Mouse (Mus musculus): ENCODE measurements at regions not wholly inside any gene's neighbourhood (a gene's known extent, or its start where the extent isn't known, plus 50 kb on each side); places are given as distances from the start of the nearest gene placed in this dataset.
A peak's percentile ranks its signal among the peaks of the same experiment; 100 is the strongest.

DNA sequence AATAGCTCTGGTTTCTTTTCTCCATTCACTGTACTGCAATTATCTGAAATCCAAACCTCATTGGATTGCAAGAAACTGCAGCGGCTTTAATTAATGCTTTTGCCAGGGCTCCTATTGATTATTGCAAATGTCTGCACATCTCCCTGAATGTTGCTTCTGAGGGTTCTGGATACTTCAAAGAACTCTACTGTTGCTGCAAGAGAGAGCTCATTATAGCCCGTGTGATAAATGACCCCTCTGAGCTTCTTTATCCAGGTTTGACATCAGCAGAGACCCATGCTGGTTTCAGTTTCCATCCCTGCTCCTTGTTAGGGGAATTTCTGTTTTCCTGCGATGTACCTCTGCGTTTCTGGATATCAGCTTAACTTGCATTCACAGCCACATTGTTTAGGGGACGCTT is 78.4 kb upstream of the Nav3 start:
- peak; percentile 12 for DNase-seq (ENCODE audit: low read depth, low spot score)

DNA sequence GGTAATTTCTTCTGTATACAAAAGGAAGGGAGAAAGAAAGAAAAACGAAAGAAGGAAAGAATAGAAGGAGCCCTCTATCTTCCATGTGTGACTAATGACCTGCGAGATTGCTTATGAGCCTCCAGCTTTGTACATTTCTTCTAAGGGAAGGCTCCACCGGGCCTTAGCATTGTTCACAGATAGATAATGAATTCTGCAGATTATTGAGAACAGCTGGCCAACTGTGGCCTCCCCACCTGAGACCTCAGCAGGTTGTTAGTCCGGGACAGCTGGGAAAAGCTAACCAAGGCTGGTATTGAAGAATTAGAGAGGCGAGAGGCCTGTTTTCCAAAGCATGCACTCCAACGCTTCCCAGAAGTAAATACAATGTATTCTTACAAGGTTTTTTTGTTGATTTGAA is 86.7 kb upstream of the Nav3 start:
- no peak for DNase-seq (ENCODE audit: low read depth, low spot score)

DNA sequence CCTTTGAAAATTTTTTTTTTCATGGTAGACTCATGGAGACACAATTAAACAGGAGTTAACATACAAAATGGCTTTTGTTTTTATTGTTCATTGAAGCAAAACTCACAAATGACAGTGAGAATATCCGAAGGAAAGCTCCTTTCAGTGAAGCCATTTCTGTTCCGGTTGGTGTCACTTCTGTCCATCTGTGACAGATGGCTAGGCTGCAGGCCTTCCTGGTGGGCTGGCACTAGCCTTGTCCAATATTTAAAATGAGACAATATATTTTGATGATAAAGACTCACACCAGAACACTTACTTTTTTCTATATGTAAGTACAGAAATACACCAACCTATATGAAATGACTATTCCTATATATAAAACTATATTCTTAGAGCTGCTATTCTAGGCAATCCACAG is 92.4 kb upstream of the Nav3 start:
- peak; percentile 52 for DNase-seq (ENCODE audit: low read depth, low spot score)

DNA sequence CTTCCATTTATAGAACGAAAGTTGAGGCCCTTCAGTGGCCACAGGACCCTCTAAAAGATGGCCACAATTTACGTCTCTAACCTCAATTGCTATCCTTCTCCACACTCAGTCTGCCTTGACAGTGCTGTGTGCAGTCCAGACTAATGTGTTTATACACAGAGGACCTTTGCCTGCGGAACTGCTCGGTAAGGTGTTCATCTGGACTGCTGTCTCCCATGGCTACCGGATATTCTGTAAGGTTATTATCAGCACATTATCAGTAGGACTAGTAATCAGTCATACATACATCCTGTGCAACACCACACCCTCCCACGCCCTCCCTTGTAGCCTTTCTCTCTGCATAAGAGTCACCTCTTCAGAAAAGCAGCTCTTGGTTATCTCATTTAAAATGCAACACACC is 98.0 kb upstream of the Nav3 start:
- DNase-seq (ENCODE audit: low read depth, low spot score), result no peak

DNA sequence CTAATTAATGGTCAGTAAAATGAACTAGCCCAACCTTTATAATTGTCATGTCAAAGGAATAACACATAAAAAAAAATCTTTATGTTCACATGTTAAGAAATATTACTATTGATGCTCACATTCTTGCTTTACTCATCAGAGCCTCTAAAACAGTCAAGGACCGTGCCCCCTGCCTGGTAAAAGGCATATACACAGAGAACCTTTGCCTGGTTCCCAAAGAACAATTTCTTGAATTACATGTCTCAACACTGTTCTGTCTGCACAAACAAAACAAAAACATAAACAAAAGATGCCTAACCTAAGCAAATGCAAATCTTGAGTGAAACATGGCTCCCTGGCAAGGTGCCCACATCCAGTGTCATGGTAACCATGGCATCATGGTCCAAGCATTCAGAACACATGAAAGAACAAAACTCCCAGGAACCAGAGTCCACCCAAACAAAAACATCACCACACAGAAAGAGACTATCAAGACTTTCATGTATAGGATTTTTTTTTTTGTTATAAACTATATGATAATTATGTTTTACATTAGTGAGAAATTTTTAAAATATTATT is 100.4 kb upstream of the Nav3 start:
- no peak for DNase-seq (ENCODE audit: low read depth, low spot score)

DNA sequence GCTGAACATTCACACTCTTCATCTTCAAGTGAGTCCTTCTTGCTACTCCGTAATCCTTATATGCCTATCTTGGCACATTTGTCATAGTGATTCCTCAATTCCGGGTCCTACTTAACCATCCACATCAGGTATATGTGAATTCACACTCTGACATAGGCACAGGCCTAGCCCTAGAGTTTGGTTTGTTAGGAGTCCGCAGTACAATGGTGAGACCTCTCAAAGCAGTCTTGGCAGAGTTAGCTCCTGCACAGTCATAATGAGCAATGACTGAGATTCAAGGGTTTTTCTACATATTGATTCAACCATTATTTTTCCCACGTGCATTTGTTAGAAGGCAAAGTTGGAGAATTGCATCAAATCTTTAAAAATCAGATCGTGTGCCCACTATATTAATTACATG is 107.1 kb upstream of the Nav3 start:
- DNase-seq (ENCODE audit: low read depth, low spot score), result peak; percentile 26

DNA sequence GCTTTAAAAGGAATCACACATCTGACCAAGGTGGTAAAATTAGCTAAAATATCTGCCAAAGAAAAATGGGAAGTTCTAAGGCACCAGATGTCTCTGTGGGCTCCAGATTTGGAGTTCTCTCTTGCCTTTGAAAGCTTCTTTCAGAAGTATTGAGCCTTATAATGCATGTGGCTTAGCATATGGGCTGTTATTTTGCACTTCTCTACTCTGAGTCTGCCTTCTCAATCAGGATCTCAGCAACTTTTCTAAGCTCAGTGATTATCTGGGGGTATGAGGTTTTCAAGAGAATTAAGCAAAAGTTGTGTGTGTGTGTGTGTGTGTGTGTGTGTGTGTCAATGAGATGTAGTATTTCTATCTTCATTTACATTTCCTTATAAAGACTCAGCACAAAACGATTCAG is 107.6 kb upstream of the Nav3 start:
- DNase-seq (ENCODE audit: low read depth, low spot score), result peak; percentile 89

DNA sequence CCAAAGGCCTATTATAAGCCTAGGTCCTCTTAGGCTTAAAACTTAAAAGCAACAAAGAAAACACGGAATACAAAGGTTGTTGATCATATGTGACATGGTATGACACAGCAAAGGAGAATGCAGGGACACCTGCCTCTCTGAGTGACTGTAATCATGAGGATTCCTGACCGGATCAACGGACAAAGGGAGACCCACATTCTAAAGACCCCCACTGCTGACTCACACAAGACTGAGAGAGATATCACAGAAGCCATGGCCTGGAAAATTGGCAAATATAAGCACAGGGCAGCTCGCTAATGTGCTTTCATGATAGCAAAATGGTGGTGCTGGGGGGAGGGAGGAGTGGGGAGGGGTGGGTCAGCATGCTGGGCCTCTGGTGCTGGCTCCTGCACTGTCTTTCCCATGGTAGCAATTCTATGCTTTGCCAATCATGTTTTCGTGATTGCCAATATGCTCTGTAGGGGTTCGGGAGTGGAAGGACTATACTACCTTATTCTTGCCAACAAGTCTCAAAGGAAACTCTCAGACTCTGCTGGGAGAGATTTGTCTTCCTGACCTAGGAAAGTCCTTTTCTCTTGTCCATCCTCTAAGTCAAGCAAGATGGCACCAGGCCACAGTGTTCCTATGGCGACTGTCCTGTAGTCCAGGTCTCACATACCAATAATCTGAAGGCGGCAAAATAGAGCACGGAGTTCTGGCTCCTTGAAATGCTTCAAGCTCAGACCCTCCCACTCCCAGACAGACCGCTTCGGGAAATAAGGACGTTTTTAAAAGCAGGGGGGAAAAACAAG is 110.5 kb upstream of the Nav3 start:
- no peak for DNase-seq (ENCODE audit: low read depth, low spot score)

DNA sequence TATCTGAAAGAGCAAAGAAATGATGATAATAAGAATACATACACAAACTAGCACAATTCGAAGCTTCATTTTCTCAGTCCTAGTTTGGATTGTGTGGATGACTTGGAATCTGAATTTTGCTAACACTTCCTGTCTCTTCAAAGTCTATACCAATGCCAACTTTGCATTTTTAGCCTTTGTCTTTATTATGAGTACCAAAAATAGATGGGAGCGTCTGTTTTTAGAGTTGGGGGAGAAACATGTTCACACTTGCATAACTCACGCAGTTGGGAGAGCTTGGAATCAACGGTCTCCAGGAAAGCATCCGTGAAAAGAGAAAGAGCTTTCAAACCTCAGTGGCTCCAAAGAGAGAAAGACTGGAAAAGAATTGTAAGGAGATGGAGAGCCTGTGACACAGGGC is 114.5 kb upstream of the Nav3 start:
- DNase-seq (ENCODE audit: low read depth, low spot score), result peak; percentile 80

DNA sequence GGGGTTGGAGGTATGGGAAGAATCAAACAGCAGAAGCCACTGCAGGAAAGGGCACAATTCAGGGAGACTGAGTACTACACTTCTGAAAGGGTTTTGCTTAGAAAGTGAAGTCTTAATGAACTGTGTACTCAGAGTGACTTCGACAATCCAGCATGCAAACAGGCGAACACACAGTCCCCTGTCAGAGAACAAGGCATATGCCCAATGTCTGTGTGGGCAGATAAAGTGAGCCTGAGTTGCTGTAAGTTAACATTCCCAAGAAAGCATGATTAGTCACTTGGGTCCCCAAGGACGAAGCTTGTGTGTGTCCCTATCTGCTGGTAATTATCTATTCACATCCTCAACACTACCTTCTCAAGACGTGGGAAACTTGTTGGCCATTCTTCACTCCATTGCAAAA is 115.2 kb upstream of the Nav3 start:
- peak; percentile 76 for DNase-seq (ENCODE audit: low read depth, low spot score)

DNA sequence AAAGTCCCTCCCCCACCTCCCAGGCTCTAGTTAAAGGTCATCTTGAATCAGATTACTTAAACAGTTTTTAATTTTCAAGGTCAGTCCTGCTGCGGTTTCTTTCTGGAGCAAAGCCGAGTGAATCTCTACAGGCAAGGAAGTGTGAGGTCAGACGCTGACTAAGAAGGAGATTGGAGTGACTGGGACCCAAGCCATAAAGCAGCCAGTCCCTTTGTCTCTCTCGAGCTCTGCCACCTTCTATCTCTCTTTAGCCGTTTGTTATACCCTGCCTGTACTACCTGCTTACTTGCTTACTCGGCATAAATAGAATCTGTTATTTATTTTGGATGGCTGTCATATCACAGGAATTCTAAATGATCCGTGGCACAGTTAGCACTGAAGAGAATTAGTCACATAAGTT is 117.5 kb upstream of the Nav3 start:
- DNase-seq (ENCODE audit: low read depth, low spot score), result no peak

DNA sequence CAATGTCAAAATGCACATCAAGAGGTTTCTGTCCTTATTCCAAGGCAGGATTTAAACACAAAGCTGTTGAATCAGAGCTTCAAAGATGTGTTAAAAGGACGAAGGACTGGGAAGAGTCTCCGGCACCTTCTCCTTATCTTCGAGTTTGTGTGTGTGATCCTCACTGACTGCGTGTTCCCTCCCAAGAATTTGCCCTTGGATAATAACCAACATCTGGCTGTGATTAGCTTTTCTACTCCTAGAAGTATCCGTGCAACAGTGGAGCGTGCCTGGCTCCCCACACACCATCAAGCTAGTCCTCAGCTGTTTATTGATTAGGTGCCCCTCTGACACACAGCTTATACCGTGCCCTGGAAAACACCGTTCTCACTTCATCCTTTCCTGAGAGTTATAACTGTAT is 130.0 kb upstream of the Nav3 start:
- DNase-seq (ENCODE audit: low read depth, low spot score), result no peak

DNA sequence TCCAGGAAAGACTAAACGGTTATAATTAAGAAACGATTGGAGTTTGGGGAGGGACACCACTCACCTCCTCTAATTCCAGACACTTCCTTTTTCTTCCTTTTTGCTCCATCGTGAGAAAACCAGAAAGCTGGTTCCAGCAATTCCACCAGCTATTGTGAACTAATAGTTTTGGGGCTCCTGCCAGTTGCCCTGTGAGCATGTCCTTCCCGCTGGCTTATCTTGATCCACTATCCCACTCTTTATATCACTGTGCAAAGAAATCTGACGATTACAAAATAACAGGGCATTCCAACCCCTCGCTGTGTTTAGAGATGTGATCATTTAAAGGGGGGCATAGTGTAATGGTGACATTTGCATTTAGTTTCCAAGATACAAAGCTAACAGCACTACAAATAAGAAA is 130.5 kb upstream of the Nav3 start:
- no peak for DNase-seq (ENCODE audit: low read depth, low spot score)

DNA sequence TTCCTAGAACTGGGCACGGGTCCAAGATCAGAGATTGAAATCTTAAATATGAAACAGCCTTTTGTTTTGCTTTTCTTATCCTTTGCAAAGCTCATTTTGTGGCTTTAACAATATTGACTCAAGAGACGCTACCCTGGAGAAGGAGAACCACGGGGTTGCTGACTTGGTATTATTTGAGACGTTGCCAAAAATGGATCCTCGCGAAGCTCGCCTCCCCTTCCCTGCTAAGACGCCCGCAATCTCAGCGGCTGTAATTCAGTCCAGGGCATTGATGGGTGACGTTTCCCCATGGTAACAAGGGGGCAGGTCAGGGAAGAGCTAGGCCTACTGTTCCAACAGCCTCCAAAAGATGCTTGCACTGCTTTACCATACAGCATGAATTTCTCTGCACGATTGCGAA is 131.5 kb upstream of the Nav3 start:
- peak; percentile 32 for DNase-seq (ENCODE audit: low read depth, low spot score)

DNA sequence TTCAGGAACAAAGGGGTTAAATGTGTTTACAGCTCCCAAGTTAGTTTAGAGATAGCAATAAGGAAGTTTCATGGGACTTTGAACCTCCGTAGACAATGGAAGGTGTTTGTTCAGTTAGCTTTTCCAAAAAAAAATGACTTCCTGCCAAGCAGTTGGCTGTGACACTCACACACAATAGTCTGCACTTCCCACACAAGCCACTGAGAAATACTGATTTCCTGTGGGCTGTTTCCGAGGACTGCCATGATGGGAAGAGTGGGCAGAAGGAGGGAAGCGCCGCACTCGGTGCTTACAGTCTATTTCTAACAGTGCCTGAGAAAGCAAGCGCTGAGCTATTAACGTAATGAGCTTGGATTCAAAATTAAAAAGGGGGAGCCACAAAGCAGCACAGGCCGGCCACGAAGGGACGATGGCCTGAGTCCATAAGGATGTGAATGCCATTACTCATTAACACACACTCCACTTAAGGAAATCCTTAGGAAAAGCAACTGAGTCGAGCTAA is 144.4 kb upstream of the Nav3 start:
- DNase-seq (ENCODE audit: low read depth, low spot score), result peak; percentile 85

DNA sequence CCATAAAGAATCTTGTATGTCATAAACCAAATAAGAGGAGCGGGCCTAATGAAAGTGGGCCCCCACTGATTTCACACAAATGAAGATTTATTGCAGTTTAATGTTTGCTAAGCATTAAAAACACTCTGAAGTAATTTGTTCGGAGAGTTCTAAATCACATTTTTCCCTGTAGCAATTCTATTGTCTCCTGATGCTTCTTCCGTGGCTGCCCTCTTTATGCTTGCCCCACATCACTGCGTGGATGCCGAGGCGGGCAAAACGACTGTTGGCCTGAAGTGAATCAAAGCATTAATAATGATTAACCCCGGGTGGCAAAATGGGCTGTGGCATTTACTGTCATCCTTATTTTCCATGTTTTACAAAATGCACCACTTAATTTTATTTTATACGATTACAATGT is 134.9 kb upstream of the E2f7 start:
- no peak for DNase-seq (ENCODE audit: low read depth, low spot score)

DNA sequence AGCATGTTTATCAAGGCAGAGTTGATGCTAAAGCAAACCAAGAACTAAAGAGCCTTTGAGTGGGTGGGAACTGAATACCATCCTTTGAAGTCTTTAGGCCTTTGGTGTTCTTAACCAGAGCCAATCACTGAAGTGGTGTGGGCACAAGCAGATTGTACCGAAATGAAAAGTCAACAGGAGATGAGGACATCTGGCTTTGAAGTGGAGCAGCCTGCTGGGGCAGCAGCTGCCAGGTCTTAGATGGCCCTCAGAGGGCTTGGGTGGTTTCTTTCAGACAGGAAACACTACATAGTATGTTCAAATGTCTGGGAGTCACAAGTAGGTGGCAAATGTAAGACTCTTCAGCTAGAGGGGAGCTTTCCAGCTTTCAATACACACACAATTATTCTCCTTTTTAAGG is 128.2 kb upstream of the E2f7 start:
- no peak for DNase-seq (ENCODE audit: low read depth, low spot score)

DNA sequence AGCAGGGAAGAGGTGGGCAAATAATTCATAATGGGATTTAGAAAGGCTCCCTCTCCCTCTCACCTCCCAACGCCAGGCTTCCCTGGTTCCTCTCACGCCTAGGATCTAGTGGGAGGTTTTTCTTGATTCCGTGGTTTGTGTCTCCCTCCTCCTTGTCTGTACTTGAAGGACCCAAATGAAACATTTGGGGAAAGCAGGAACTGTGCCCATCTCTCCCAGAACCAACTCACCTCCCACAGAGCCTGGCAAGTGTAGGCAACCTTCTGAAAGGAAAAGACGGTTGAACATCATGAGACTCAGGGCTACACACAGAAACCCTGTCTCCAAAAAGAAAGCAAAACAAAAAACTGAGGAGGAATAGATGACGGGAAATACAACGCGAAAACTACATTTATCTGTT is 126.0 kb upstream of the E2f7 start:
- DNase-seq (ENCODE audit: low read depth, low spot score), result peak; percentile 88

DNA sequence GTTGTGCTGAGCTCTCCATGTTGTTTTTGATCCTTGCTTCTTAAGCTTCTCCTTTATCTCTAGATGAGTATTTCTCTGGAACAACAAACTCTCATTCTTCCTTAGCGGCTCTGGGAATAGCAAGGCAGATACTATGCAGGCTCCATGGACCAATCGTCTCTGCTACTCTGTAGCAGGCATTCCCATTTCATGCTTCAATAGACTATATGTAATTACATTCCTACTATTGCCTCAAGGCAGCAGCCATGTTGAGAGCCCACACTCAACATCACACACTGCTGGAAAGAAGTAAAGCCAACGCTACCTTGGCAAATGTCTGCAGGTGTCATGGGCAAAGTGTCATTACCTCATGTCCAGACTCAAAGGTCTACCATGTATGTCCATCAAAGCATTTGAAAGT is 119.6 kb upstream of the E2f7 start:
- DNase-seq (ENCODE audit: low read depth, low spot score), result no peak

DNA sequence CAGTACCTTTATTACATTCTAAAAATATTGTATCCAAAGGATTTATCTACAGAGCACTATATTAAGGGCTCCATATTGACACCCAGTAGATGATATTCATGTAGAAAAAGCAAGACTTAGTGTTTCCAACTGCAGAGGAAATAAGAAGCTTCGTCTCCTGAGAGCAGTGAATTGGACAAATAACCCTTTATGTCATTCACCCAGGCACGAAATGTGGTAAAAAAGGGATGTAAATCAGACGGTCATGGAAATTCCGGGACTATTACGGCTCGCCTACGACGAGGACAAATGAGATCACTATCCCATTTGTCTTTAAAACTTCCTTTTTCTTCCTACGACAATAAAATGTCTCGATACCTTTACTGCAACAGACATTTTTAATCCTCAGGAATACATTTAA is 104.8 kb upstream of the E2f7 start:
- DNase-seq (ENCODE audit: low read depth, low spot score), result no peak

DNA sequence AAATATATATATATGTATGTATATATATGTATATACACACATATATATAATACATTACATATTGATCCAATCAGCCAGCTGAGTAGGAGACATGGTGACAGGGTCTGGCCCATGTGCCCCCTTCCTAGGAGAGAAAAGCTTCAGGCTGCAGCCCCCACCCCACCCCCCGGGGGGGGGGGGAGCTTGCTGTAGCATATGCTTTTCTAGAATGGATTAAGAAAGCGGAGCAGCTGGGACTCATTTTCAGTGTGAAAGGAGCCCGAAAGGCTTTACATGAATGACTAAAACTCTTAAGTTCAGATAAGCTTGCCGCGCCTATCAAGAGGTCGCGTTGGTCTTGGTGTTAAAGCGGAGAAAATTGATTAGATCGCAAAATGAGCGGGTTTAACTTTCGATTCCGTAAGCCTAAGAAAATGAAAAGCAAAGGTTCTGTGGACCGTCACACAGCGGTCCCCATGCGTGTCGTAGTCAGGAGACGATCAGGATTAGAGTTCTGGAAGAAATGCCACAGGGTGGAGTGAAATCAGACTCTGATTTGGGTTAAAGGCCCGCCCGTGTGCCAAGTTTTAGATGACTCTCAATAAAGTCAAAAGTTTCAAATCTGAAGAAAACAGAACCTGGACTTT is 103.1 kb upstream of the E2f7 start:
- DNase-seq (ENCODE audit: low read depth, low spot score), result no peak

DNA sequence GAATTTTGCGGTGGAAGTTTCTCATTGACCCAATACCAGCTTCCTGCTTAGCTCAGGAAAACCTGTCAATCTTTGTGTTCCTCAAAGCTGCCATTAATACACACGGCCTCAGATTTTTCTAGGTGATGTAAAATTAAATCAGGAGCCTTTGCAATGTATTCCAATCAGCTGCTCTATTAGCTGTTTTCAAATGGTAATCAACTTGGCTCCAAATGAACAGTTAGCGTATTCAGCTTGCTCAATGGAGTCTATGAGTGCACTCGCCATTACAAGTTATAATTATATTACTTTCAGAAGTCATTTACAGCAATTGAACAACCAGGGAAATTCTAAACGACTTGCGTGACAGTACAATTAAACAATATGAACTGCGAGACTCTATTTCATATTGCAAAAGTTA is 97.6 kb upstream of the E2f7 start:
- DNase-seq (ENCODE audit: low read depth, low spot score), result no peak

DNA sequence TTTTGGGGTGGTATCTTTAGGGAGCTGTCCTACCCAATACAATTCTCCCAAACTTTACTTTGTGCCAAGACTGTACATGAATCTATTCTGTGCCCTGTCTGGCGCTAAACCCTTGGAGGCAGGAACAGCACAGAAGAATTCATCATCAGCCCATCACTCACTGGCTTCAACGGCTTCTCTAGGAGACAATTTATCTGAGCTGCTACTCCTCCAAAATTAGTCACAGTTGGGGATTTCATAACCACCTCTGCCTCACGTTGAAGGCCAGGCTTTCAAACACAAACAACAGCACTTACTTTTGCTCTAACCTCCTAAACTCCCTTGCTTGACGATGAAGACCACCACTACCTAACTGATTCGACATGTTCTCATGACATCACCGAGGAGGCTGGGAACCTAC is 95.1 kb upstream of the E2f7 start:
- peak; percentile 59 for DNase-seq (ENCODE audit: low read depth, low spot score)
